Mouse (Mus musculus): ENCODE measurements at regions not wholly inside any gene's neighbourhood (a gene's known extent, or its start where the extent isn't known, plus 50 kb on each side); places are given as distances from the start of the nearest gene placed in this dataset.

DNA sequence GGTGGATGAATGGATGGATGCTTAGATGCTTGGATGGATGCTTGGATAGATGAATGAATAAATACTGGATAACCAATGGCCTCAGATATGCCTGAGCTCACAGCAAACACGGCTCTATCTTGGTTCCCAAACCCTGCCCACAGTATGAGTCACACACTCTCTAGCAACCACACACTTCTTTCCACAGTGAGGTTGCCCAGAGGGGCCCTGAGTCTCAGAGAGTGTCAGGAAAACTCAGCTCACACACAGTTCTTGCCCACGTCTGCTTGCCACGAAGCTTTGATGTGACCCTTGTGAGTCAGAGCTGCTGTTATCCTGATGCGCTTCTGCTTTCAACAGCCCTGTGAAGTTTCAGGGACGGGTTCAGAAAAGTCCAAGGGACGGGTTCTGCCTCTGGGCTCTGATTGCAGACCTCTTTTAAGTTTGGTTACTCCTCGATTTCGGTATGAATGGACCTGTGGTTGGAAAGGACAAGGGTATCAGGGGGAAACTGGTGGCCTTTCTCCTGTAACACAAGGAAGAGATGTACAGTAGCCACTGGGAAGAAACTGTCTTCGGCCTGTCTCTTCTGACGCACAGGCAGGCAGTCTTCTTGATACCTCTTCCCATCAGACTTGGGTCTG lies 250.2 kb downstream of the Rplp1 start:
- in situ Hi-C loops (cut with MboI; ENCODE audit: low sequenced_read_pairs in 2 of 2, unreplicated experiment in 2 of 2), result no loop called here
- TF ChIP-seq CHD2 (IDR thresholded peaks at IDR 0.05; ENCODE audit: low read depth, low read length), result no peak
- TF ChIP-seq ZC3H11A (IDR thresholded peaks at IDR 0.05; ENCODE audit: borderline replicate concordance, low read depth, low read length), result no peak
- TF ChIP-seq ZNF384 (IDR thresholded peaks at IDR 0.05; ENCODE audit: low read depth, low read length), result no peak
- TF ChIP-seq MAFK (IDR thresholded peaks at IDR 0.05; ENCODE audit: insufficient read depth, low read depth, low read length), result no peak
- TF ChIP-seq HCFC1 (IDR thresholded peaks at IDR 0.05; ENCODE audit: borderline replicate concordance, insufficient read depth, low read length), result no peak
- peaks cover 15 to 16% of the 10 kb centered on the region in 2 experiments for H3K4me1 ChIP-seq (ENCODE audit: control insufficient read depth in 2 of 2, insufficient read depth in 2 of 2, low read length in 2 of 2, poor library complexity in 1 of 2)
- no peak overlapping the region for H3K27ac ChIP-seq (ENCODE audit: insufficient read depth, low read depth, low read length, poor library complexity, severe bottlenecking)
- DNase-seq (ENCODE audit: low read depth, low spot score), result no peak
- no peak overlapping the region for H3K9ac ChIP-seq (ENCODE audit: insufficient read depth, low read depth, low read length, poor library complexity, severe bottlenecking)
- no peak overlapping the region for H3K4me3 ChIP-seq (ENCODE audit: insufficient read depth in 1 of 2, low read depth in 1 of 2, low read length in 2 of 2, poor library complexity in 1 of 2, severe bottlenecking in 1 of 2)
- no peaks in the 10 kb centered on the region for H3K36me3 ChIP-seq (ENCODE audit: control insufficient read depth, insufficient read depth, low read length, poor library complexity, severe bottlenecking)
- no peaks in the 10 kb centered on the region for H3K9me3 ChIP-seq (ENCODE audit: control insufficient read depth, insufficient read depth, low read depth, low read length)

DNA sequence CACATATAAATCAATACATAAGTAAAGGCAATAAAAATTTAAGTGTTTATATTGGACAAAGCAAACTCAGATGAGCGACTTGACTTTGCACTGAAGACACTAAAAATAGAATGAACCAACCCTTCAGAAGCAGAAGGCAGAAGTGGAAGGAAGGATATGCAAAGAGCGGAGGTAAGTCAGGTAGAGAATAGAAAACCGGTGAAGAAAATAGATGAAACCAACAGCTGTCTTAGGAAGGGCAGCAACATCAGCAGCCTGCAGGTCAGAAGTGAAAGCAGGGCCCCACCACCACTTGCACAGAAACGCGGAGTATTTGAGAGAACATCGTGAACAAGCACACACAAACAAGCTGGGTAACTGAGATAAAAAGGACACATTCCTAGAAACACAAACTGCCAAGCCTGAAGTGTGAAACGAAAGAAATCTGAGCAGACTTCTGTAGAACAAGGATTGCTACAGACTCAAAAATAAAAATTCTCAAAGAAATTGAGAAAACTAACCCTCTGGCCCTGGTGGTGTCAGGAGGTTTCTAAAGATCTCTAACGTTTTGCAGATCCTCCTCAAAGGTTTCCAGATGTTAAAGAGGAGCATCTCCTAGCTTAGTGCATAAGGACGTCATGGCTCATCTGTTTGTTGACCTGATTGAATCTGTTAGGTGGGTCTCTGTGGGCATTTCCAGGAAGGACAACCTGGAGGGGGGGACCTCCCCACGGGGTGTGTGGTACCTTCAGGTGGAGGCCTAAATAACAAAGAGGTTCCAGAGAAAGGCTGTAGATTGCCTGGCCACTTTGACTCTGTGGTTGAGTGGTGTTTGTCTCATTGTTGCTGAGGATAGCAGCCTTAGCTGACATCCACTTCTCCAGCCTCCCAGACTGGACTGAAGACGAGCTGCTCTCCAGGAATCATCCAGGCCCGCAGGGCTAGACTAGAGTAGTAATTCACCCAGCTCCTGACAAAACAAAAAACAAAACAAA lies 252.0 kb downstream of the Rplp1 start:
- Histone ChIP-seq H3K9me3 (ENCODE audit: control insufficient read depth, insufficient read depth, low read depth, low read length) (no peaks in the 10 kb centered on the region), H3K4me3 (ENCODE audit: insufficient read depth in 1 of 2, low read depth in 1 of 2, low read length in 2 of 2, poor library complexity in 1 of 2, severe bottlenecking in 1 of 2) (no peak overlapping the region), H3K27ac (ENCODE audit: insufficient read depth, low read depth, low read length, poor library complexity, severe bottlenecking) (no peak overlapping the region), H3K9ac (ENCODE audit: insufficient read depth, low read depth, low read length, poor library complexity, severe bottlenecking) (no peak overlapping the region), H3K4me1 (ENCODE audit: control insufficient read depth in 2 of 2, insufficient read depth in 2 of 2, low read length in 2 of 2, poor library complexity in 1 of 2) (peaks cover 9% of the 10 kb centered on the region in 2 experiments), H3K36me3 (ENCODE audit: control insufficient read depth, insufficient read depth, low read length, poor library complexity, severe bottlenecking) (no peaks in the 10 kb centered on the region)
- no peak for DNase-seq (ENCODE audit: low read depth, low spot score)
- in situ Hi-C loops (cut with MboI; ENCODE audit: low sequenced_read_pairs in 2 of 2, unreplicated experiment in 2 of 2), result no loop called here
- TF ChIP-seq CHD2 (IDR thresholded peaks at IDR 0.05; ENCODE audit: low read depth, low read length), result no peak
- no peak for TF ChIP-seq ZC3H11A (IDR thresholded peaks at IDR 0.05; ENCODE audit: borderline replicate concordance, low read depth, low read length)
- TF ChIP-seq HCFC1 (IDR thresholded peaks at IDR 0.05; ENCODE audit: borderline replicate concordance, insufficient read depth, low read length), result no peak
- TF ChIP-seq MAFK (IDR thresholded peaks at IDR 0.05; ENCODE audit: insufficient read depth, low read depth, low read length), result no peak
- no peak for TF ChIP-seq ZNF384 (IDR thresholded peaks at IDR 0.05; ENCODE audit: low read depth, low read length)

DNA sequence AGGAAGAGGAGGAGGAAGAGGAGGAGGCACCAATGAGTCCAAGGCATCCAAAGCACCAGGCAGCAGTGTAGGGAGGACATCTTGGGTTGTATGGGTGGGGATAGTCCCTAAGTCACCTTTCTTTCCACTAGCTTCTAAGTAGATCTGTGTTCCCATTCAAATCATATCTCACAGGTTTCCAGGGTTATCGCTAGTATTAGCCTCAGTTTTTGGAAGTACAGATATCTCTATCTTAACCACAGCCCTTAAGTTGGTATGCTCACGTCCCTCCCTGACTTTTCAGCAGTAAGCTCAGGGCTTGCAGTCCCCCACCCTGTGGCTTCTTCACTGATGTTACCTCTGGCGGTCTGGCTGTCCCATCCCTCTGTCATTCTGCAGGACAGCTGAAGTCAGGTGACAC lies 254.2 kb downstream of the Rplp1 start:
- Histone ChIP-seq H3K4me3 (ENCODE audit: insufficient read depth in 1 of 2, low read depth in 1 of 2, low read length in 2 of 2, poor library complexity in 1 of 2, severe bottlenecking in 1 of 2) (no peak overlapping the region), H3K27ac (ENCODE audit: insufficient read depth, low read depth, low read length, poor library complexity, severe bottlenecking) (no peak overlapping the region), H3K36me3 (ENCODE audit: control insufficient read depth, insufficient read depth, low read length, poor library complexity, severe bottlenecking) (no peaks in the 10 kb centered on the region), H3K9ac (ENCODE audit: insufficient read depth, low read depth, low read length, poor library complexity, severe bottlenecking) (no peak overlapping the region), H3K4me1 (ENCODE audit: control insufficient read depth in 2 of 2, insufficient read depth in 2 of 2, low read length in 2 of 2, poor library complexity in 1 of 2) (peaks cover 0 to 6% of the 10 kb centered on the region in 2 experiments; a peak in 2 of 4 replicates), H3K9me3 (ENCODE audit: control insufficient read depth, insufficient read depth, low read depth, low read length) (no peaks in the 10 kb centered on the region)
- no peak for TF ChIP-seq CHD2 (IDR thresholded peaks at IDR 0.05; ENCODE audit: low read depth, low read length)
- no peak for TF ChIP-seq MAFK (IDR thresholded peaks at IDR 0.05; ENCODE audit: insufficient read depth, low read depth, low read length)
- TF ChIP-seq HCFC1 (IDR thresholded peaks at IDR 0.05; ENCODE audit: borderline replicate concordance, insufficient read depth, low read length), result no peak
- TF ChIP-seq ZNF384 (IDR thresholded peaks at IDR 0.05; ENCODE audit: low read depth, low read length), result no peak
- TF ChIP-seq ZC3H11A (IDR thresholded peaks at IDR 0.05; ENCODE audit: borderline replicate concordance, low read depth, low read length), result no peak
- no peak for DNase-seq (ENCODE audit: low read depth, low spot score)
- in situ Hi-C loops (cut with MboI; ENCODE audit: low sequenced_read_pairs in 2 of 2, unreplicated experiment in 2 of 2), result no loop called here

DNA sequence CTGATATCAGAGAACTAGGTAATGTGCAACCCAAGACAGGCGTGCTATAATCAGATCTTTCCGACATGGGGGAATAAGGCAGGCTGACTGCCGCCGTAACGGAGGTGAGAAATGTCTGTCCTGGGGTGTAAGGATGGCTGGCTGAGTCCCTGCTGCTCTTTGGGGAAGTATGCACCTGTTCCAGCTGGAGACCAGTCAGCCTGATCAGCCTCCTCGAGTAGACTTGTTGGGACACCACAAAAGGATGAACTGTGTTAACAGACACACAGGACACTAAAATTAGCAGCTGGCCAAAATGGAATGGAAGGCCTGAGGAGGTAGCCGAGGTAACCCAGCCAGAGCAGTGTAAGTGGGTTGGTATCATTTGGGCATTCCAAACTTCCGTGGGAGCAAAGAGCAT lies 256.3 kb downstream of the Rplp1 start:
- TF ChIP-seq ZNF384 (IDR thresholded peaks at IDR 0.05; ENCODE audit: low read depth, low read length) (no peak), CHD2 (IDR thresholded peaks at IDR 0.05; ENCODE audit: low read depth, low read length) (no peak), HCFC1 (IDR thresholded peaks at IDR 0.05; ENCODE audit: borderline replicate concordance, insufficient read depth, low read length) (no peak), ZC3H11A (IDR thresholded peaks at IDR 0.05; ENCODE audit: borderline replicate concordance, low read depth, low read length) (no peak), MAFK (IDR thresholded peaks at IDR 0.05; ENCODE audit: insufficient read depth, low read depth, low read length) (no peak)
- Histone ChIP-seq H3K4me3 (ENCODE audit: insufficient read depth in 1 of 2, low read depth in 1 of 2, low read length in 2 of 2, poor library complexity in 1 of 2, severe bottlenecking in 1 of 2) (no peak overlapping the region), H3K36me3 (ENCODE audit: control insufficient read depth, insufficient read depth, low read length, poor library complexity, severe bottlenecking) (no peaks in the 10 kb centered on the region), H3K9me3 (ENCODE audit: control insufficient read depth, insufficient read depth, low read depth, low read length) (no peaks in the 10 kb centered on the region), H3K4me1 (ENCODE audit: control insufficient read depth in 2 of 2, insufficient read depth in 2 of 2, low read length in 2 of 2, poor library complexity in 1 of 2) (peaks cover 0 to 6% of the 10 kb centered on the region in 2 experiments; a peak in 2 of 4 replicates), H3K9ac (ENCODE audit: insufficient read depth, low read depth, low read length, poor library complexity, severe bottlenecking) (no peak overlapping the region), H3K27ac (ENCODE audit: insufficient read depth, low read depth, low read length, poor library complexity, severe bottlenecking) (no peak overlapping the region)
- in situ Hi-C loops (cut with MboI; ENCODE audit: low sequenced_read_pairs in 2 of 2, unreplicated experiment in 2 of 2), result no loop called here
- DNase-seq (ENCODE audit: low read depth, low spot score), result no peak
